ENCODE assay signal across 30 mouse cellular contexts in genomic region chr5:103326412-103326811, GRCm38 (mm10).
DNase-seq lines count a peak whose midpoint lies in the region; ATAC-seq and TF ChIP-seq lines count a peak whose summit lies in the region.
"Had no signal": no experiment of that assay in that cellular context is flagged by ENCODE, and none has a peak within 500 bp of the region (broad histone marks: within the 10 kb centered on the region; RNA-seq: fewer than 3 reads in every experiment).

No protein-coding gene starts in this region.

- TF ChIP-seq CTCF in lung, postnatal 0 days (IDR thresholded peaks at IDR 0.05) = no peak

- 54% methylated on average over 10 of the region's 10 CpGs for WGBS in embryonic facial prominence, embryonic 14.5 days
- 79% methylated on average over 10 of the region's 10 CpGs for WGBS in embryonic facial prominence, embryonic 10.5 days
- WGBS in neural tube, embryonic 15.5 days = 82% methylated on average over 10 of the region's 10 CpGs
- 65% methylated on average over 10 of the region's 10 CpGs for WGBS in lung, postnatal 0 days
- 75% methylated on average over 10 of the region's 10 CpGs for WGBS in kidney, embryonic 16.5 days

- H3K27ac ChIP-seq in embryonic facial prominence, embryonic 14.5 days (replicated peaks; ENCODE audit: low read depth, low read length) = no peak overlapping the region
- no peak overlapping the region for H3K27ac ChIP-seq in embryonic facial prominence, embryonic 10.5 days (replicated peaks)
- no peak overlapping the region for H3K27ac ChIP-seq in neural tube, embryonic 15.5 days (replicated peaks)
- H3K27ac ChIP-seq in lung, postnatal 0 days (ENCODE audit: low read length) = no peak overlapping the region
- H3K27ac ChIP-seq in kidney, embryonic 16.5 days (ENCODE audit: low read length) = no peak overlapping the region
- H3K27ac ChIP-seq: embryonic facial prominence, embryonic 12.5 days; embryonic facial prominence, embryonic 15.5 days; forebrain, embryonic 10.5 days; forebrain, embryonic 12.5 days had no signal

- TF ChIP-seq EP300 in lung, postnatal 0 days (IDR thresholded peaks at IDR 0.05) = no peak

- no peaks in the 10 kb centered on the region for H3K4me1 ChIP-seq in embryonic facial prominence, embryonic 14.5 days (ENCODE audit: control insufficient read depth, insufficient read depth, low read length)
- H3K4me1 ChIP-seq in embryonic facial prominence, embryonic 10.5 days = peaks cover 4% of the 10 kb centered on the region; the same call in 1 of the 2 replicates
- H3K4me1 ChIP-seq in neural tube, embryonic 15.5 days = no peaks in the 10 kb centered on the region
- H3K4me1 ChIP-seq in lung, postnatal 0 days (ENCODE audit: insufficient read depth, low read depth, low read length) = no peaks in the 10 kb centered on the region
- no peaks in the 10 kb centered on the region for H3K4me1 ChIP-seq in kidney, embryonic 16.5 days (ENCODE audit: insufficient read depth, low read length)
- H3K4me1 ChIP-seq: embryonic facial prominence, embryonic 12.5 days; embryonic facial prominence, embryonic 15.5 days; forebrain, embryonic 10.5 days; forebrain, embryonic 12.5 days had no signal

- H3K27me3 ChIP-seq in embryonic facial prominence, embryonic 14.5 days (replicated peaks; ENCODE audit: control insufficient read depth, insufficient read depth, low read length) = no peaks in the 10 kb centered on the region
- no peaks in the 10 kb centered on the region for H3K27me3 ChIP-seq in embryonic facial prominence, embryonic 10.5 days (replicated peaks; ENCODE audit: low read depth, poor library complexity, severe bottlenecking)
- peaks cover 14% of the 10 kb centered on the region; the same call in 1 of the 2 replicates for H3K27me3 ChIP-seq in neural tube, embryonic 15.5 days (replicated peaks)
- H3K27me3 ChIP-seq in lung, postnatal 0 days (replicated peaks; ENCODE audit: insufficient read depth, low read length) = no peaks in the 10 kb centered on the region
- no peaks in the 10 kb centered on the region for H3K27me3 ChIP-seq in kidney, embryonic 16.5 days (ENCODE audit: insufficient read depth, low read length)
- H3K27me3 ChIP-seq: CH12.LX; embryonic facial prominence, embryonic 12.5 days; embryonic facial prominence, embryonic 15.5 days; Patski had no signal

- no peaks in the 10 kb centered on the region for H3K36me3 ChIP-seq in embryonic facial prominence, embryonic 14.5 days (ENCODE audit: control insufficient read depth, insufficient read depth, low read length)
- H3K36me3 ChIP-seq in embryonic facial prominence, embryonic 10.5 days (replicated peaks) = no peaks in the 10 kb centered on the region
- H3K36me3 ChIP-seq in neural tube, embryonic 15.5 days = no peaks in the 10 kb centered on the region
- no peaks in the 10 kb centered on the region for H3K36me3 ChIP-seq in lung, postnatal 0 days (ENCODE audit: insufficient read depth, low read length)
- no peaks in the 10 kb centered on the region for H3K36me3 ChIP-seq in kidney, embryonic 16.5 days (ENCODE audit: insufficient read depth, low read length)
- H3K36me3 ChIP-seq: embryonic facial prominence, embryonic 12.5 days; embryonic facial prominence, embryonic 15.5 days; forebrain, embryonic 10.5 days; forebrain, embryonic 12.5 days; G1E had no signal

- H3K4me2 ChIP-seq in embryonic facial prominence, embryonic 14.5 days (ENCODE audit: low read depth, low read length) = no peak overlapping the region
- no peak overlapping the region for H3K4me2 ChIP-seq in neural tube, embryonic 15.5 days
- no peak overlapping the region for H3K4me2 ChIP-seq in lung, postnatal 0 days (replicated peaks; ENCODE audit: low read depth, low read length)
- H3K4me2 ChIP-seq in kidney, embryonic 16.5 days (replicated peaks; ENCODE audit: low read depth, low read length) = no peak overlapping the region
- H3K4me2 ChIP-seq: embryonic facial prominence, embryonic 12.5 days; embryonic facial prominence, embryonic 15.5 days; forebrain, embryonic 12.5 days had no signal

- no peak for DNase-seq in embryonic facial prominence, embryonic 14.5 days (ENCODE audit: low spot score)
- DNase-seq in embryonic facial prominence, embryonic 10.5 days (ENCODE audit: low spot score) = no peak
- peak; percentile 4 to 11 for DNase-seq in thymus, postnatal 10 days (ENCODE audit: low spot score in 2 of 2)
- DNase-seq in thymus, postnatal 25 days = peak; percentile 13
- no peak for DNase-seq in lung, postnatal 0 days (ENCODE audit: low spot score)
- DNase-seq: adrenal gland, adult 2 months; adrenal gland, postnatal 10 days; adrenal gland, postnatal 25 days; B cell, adult 2 months; cerebellum, adult 11 months; cerebellum, adult 18-20 months; cerebellum, adult 8-10 months; cerebellum, adult 9-11 months; cerebellum, postnatal 14 days; cerebellum, postnatal 36 days; embryo, embryonic 11 days had no signal

- 0 out of 2 replicates have a peak, but pooled peaks have one; percentile 53 for ATAC-seq in embryonic facial prominence, embryonic 14.5 days (ENCODE audit: low read depth)
- ATAC-seq in neural tube, embryonic 15.5 days (ENCODE audit: low FRiP score) = no peak
- no peak for ATAC-seq in lung, postnatal 0 days
- no peak for ATAC-seq in kidney, embryonic 16.5 days (ENCODE audit: low FRiP score, low TSS enrichment)
- ATAC-seq: activated CD4-positive, CD25-positive, alpha-beta regulatory T cell, adult 4 months; CD4-positive, CD25-positive, alpha-beta regulatory T cell, adult 4 months; forebrain, embryonic 14.5 days; forebrain, embryonic 16.5 days; Patski had no signal

- no peak overlapping the region for H3K9ac ChIP-seq in embryonic facial prominence, embryonic 14.5 days (ENCODE audit: low read depth, low read length)
- no peak overlapping the region for H3K9ac ChIP-seq in neural tube, embryonic 15.5 days (replicated peaks)
- H3K9ac ChIP-seq in lung, postnatal 0 days (replicated peaks; ENCODE audit: low read depth) = no peak overlapping the region
- H3K9ac ChIP-seq in kidney, embryonic 16.5 days (replicated peaks; ENCODE audit: low read length) = no peak overlapping the region
- H3K9ac ChIP-seq: embryonic facial prominence, embryonic 12.5 days; embryonic facial prominence, embryonic 15.5 days; forebrain, embryonic 12.5 days had no signal

- H3K9me3 ChIP-seq in embryonic facial prominence, embryonic 14.5 days (ENCODE audit: control insufficient read depth, low read length) = no peaks in the 10 kb centered on the region
- no peaks in the 10 kb centered on the region for H3K9me3 ChIP-seq in embryonic facial prominence, embryonic 10.5 days
- H3K9me3 ChIP-seq in neural tube, embryonic 15.5 days (replicated peaks) = no peaks in the 10 kb centered on the region
- no peaks in the 10 kb centered on the region for H3K9me3 ChIP-seq in lung, postnatal 0 days (ENCODE audit: low read length)
- no peaks in the 10 kb centered on the region for H3K9me3 ChIP-seq in kidney, embryonic 16.5 days (ENCODE audit: low read length)
- H3K9me3 ChIP-seq: embryonic facial prominence, embryonic 12.5 days; embryonic facial prominence, embryonic 15.5 days; forebrain, embryonic 12.5 days had no signal

- no peak overlapping the region for H3K4me3 ChIP-seq in embryonic facial prominence, embryonic 14.5 days (ENCODE audit: low read depth, low read length)
- H3K4me3 ChIP-seq in embryonic facial prominence, embryonic 10.5 days = no peak overlapping the region
- no peak overlapping the region for H3K4me3 ChIP-seq in neural tube, embryonic 15.5 days (replicated peaks)
- no peak overlapping the region for H3K4me3 ChIP-seq in lung, postnatal 0 days (ENCODE audit: low read depth, low read length)
- no peak overlapping the region for H3K4me3 ChIP-seq in kidney, embryonic 16.5 days (ENCODE audit: low read length)
- H3K4me3 ChIP-seq: embryonic facial prominence, embryonic 12.5 days; embryonic facial prominence, embryonic 15.5 days; erythroblast, embryonic 14.5 days; forebrain, embryonic 10.5 days; forebrain, embryonic 12.5 days had no signal

Comparison
In these comparisons a context has a peak if more than half of its experiments do, and no peak if none do; other contexts are left out.
1. DNase-seq: peak in thymus, postnatal 10 days (2 of 2) and thymus, postnatal 25 days (single experiment); none in embryonic facial prominence, embryonic 14.5 days (single experiment), embryonic facial prominence, embryonic 10.5 days (single experiment) and lung, postnatal 0 days (single experiment).